Mouse (Mus musculus): ENCODE data around the gene Klf3. TPM values are rescaled to one million over a fixed set of nuclear protein-coding genes. Genes with fewer than 3 reads are reported as not detected.

The Klf3 gene
- polyA plus RNA-seq, 1 experiment from 2014 or later: 41.2 TPM

- H3K4me1 ChIP-seq (ENCODE audit: control insufficient read depth, insufficient read depth, low read length): peaks cover 65% of the 10 kb centered on the region
- H3K36me3 ChIP-seq (ENCODE audit: control insufficient read depth, insufficient read depth): no peaks in the 10 kb centered on the region
- peak overlapping the region; percentile 11 for H3K4me3 ChIP-seq (ENCODE audit: low read length)
- no peaks in the 10 kb centered on the region for H3K27me3 ChIP-seq (ENCODE audit: control insufficient read depth, insufficient read depth, low read length)
- no peaks in the 10 kb centered on the region for H3K9me3 ChIP-seq (replicated peaks; ENCODE audit: control insufficient read depth, low read length)
- H3K27ac ChIP-seq (ENCODE audit: low read length): peak overlapping the region; percentile 58
- peak overlapping the region; percentile 49 for H3K4me2 ChIP-seq (ENCODE audit: low read depth, low read length)
- 48% methylated on average over 3 of the region's 3 CpGs for WGBS
- ATAC-seq (replicated peaks; ENCODE audit: extremely low read depth, insufficient read depth, low FRiP score): no peak
- H3K9ac ChIP-seq (ENCODE audit: low read length): peak overlapping the region; percentile 53
These were observed 4.0 kb downstream of the Klf3 start for GRCm38 (mm10) chr5:64807159-64807558.

- Histone ChIP-seq H3K4me2 (ENCODE audit: low read depth, low read length) (peak overlapping the region; percentile 55), H3K27me3 (ENCODE audit: control insufficient read depth, insufficient read depth, low read length) (no peaks in the 10 kb centered on the region), H3K27ac (ENCODE audit: low read length) (peak overlapping the region; percentile 74), H3K4me3 (ENCODE audit: low read length) (peak overlapping the region; percentile 28), H3K9me3 (replicated peaks; ENCODE audit: control insufficient read depth, low read length) (no peaks in the 10 kb centered on the region), H3K9ac (ENCODE audit: low read length) (peak overlapping the region; percentile 44), H3K4me1 (ENCODE audit: control insufficient read depth, insufficient read depth, low read length) (peaks cover 66% of the 10 kb centered on the region), H3K36me3 (ENCODE audit: control insufficient read depth, insufficient read depth) (no peaks in the 10 kb centered on the region)
- no peak for ATAC-seq (replicated peaks; ENCODE audit: extremely low read depth, insufficient read depth, low FRiP score)
- WGBS: 37% methylated on average over 4 of the region's 4 CpGs
These were observed 4.4 kb downstream of the Klf3 start for GRCm38 (mm10) chr5:64807603-64808002.

- Histone ChIP-seq H3K27ac (ENCODE audit: low read length) (peak overlapping the region; percentile 74), H3K9ac (ENCODE audit: low read length) (peak overlapping the region; percentile 44), H3K9me3 (replicated peaks; ENCODE audit: control insufficient read depth, low read length) (no peaks in the 10 kb centered on the region), H3K4me2 (ENCODE audit: low read depth, low read length) (peak overlapping the region; percentile 55), H3K4me3 (ENCODE audit: low read length) (peak overlapping the region; percentile 28), H3K27me3 (ENCODE audit: control insufficient read depth, insufficient read depth, low read length) (no peaks in the 10 kb centered on the region), H3K36me3 (ENCODE audit: control insufficient read depth, insufficient read depth) (no peaks in the 10 kb centered on the region), H3K4me1 (ENCODE audit: control insufficient read depth, insufficient read depth, low read length) (peaks cover 72% of the 10 kb centered on the region)
- 35% methylated on average over 24 of the region's 24 CpGs for WGBS
- ATAC-seq (replicated peaks; ENCODE audit: extremely low read depth, insufficient read depth, low FRiP score): 0 out of 2 replicates have a peak, but pooled peaks have one; percentile 15
These were observed 5.2 kb downstream of the Klf3 start for GRCm38 (mm10) chr5:64808106-64809010.

GRCm38 (mm10) chr5:64809257-64809656 lies 6.1 kb downstream of the Klf3 start:
- no peak overlapping the region; the same call in 1 of the 2 replicates for H3K27ac ChIP-seq (ENCODE audit: low read length)
- 79% methylated on average over 7 of the region's 7 CpGs for WGBS
- H3K4me3 ChIP-seq (ENCODE audit: low read length): no peak overlapping the region

GRCm38 (mm10) chr5:64809864-64810263 lies 6.7 kb downstream of the Klf3 start:
- WGBS: 79% methylated on average over 11 of the region's 11 CpGs
- H3K9me3 ChIP-seq (replicated peaks; ENCODE audit: control insufficient read depth, low read length): no peaks in the 10 kb centered on the region
- H3K4me2 ChIP-seq (ENCODE audit: low read depth, low read length): no peak overlapping the region
- H3K36me3 ChIP-seq (ENCODE audit: control insufficient read depth, insufficient read depth): no peaks in the 10 kb centered on the region
- H3K27me3 ChIP-seq (ENCODE audit: control insufficient read depth, insufficient read depth, low read length): no peaks in the 10 kb centered on the region
- no peak overlapping the region for H3K4me3 ChIP-seq (ENCODE audit: low read length)
- H3K27ac ChIP-seq (ENCODE audit: low read length): peak overlapping the region; percentile 95
- H3K9ac ChIP-seq (ENCODE audit: low read length): no peak overlapping the region
- no peak for ATAC-seq (replicated peaks; ENCODE audit: extremely low read depth, insufficient read depth, low FRiP score)
- H3K4me1 ChIP-seq (ENCODE audit: control insufficient read depth, insufficient read depth, low read length): peaks cover 76% of the 10 kb centered on the region

More at GRCm38 (mm10) chr5:64809257-64809656, 6.1 kb downstream of the Klf3 start:
- Histone ChIP-seq H3K9me3 (replicated peaks; ENCODE audit: control insufficient read depth, low read length) (no peaks in the 10 kb centered on the region), H3K4me1 (ENCODE audit: control insufficient read depth, insufficient read depth, low read length) (peaks cover 77% of the 10 kb centered on the region), H3K36me3 (ENCODE audit: control insufficient read depth, insufficient read depth) (no peaks in the 10 kb centered on the region), H3K4me2 (ENCODE audit: low read depth, low read length) (peak overlapping the region; percentile 55; the same call in 1 of the 2 replicates), H3K9ac (ENCODE audit: low read length) (no peak overlapping the region), H3K27me3 (ENCODE audit: control insufficient read depth, insufficient read depth, low read length) (no peaks in the 10 kb centered on the region)
- no peak for ATAC-seq (replicated peaks; ENCODE audit: extremely low read depth, insufficient read depth, low FRiP score)

GRCm38 (mm10) chr5:64810860-64811499 lies 7.8 kb downstream of the Klf3 start:
- Histone ChIP-seq H3K4me1 (ENCODE audit: control insufficient read depth, insufficient read depth, low read length) (peaks cover 72% of the 10 kb centered on the region), H3K4me2 (ENCODE audit: low read depth, low read length) (peak overlapping the region; percentile 68), H3K27ac (ENCODE audit: low read length) (peak overlapping the region; percentile 95), H3K27me3 (ENCODE audit: control insufficient read depth, insufficient read depth, low read length) (no peaks in the 10 kb centered on the region), H3K36me3 (ENCODE audit: control insufficient read depth, insufficient read depth) (no peaks in the 10 kb centered on the region), H3K4me3 (ENCODE audit: low read length) (no peak overlapping the region), H3K9me3 (replicated peaks; ENCODE audit: control insufficient read depth, low read length) (no peaks in the 10 kb centered on the region), H3K9ac (ENCODE audit: low read length) (peak overlapping the region; percentile 68)
- ATAC-seq (replicated peaks; ENCODE audit: extremely low read depth, insufficient read depth, low FRiP score): peak; percentile 38
- 10% methylated on average over 8 of the region's 9 CpGs for WGBS

- WGBS: 9% methylated on average over 13 of the region's 14 CpGs
- H3K9me3 ChIP-seq (replicated peaks; ENCODE audit: control insufficient read depth, low read length): no peaks in the 10 kb centered on the region
- no peaks in the 10 kb centered on the region for H3K27me3 ChIP-seq (ENCODE audit: control insufficient read depth, insufficient read depth, low read length)
- H3K4me3 ChIP-seq (ENCODE audit: low read length): peak overlapping the region; percentile 37
- H3K36me3 ChIP-seq (ENCODE audit: control insufficient read depth, insufficient read depth): no peaks in the 10 kb centered on the region; the same call in 1 of the 2 replicates
- peaks cover 73% of the 10 kb centered on the region for H3K4me1 ChIP-seq (ENCODE audit: control insufficient read depth, insufficient read depth, low read length)
- peak overlapping the region; percentile 95 for H3K27ac ChIP-seq (ENCODE audit: low read length)
- peak overlapping the region; percentile 68 for H3K9ac ChIP-seq (ENCODE audit: low read length)
- peak; percentile 49 for ATAC-seq (replicated peaks; ENCODE audit: extremely low read depth, insufficient read depth, low FRiP score)
- peak overlapping the region; percentile 68 for H3K4me2 ChIP-seq (ENCODE audit: low read depth, low read length)
These were observed 8.4 kb downstream of the Klf3 start for GRCm38 (mm10) chr5:64811500-64812123.

- Histone ChIP-seq H3K9me3 (replicated peaks; ENCODE audit: control insufficient read depth, low read length) (no peaks in the 10 kb centered on the region), H3K9ac (ENCODE audit: low read length) (peak overlapping the region; percentile 68), H3K36me3 (ENCODE audit: control insufficient read depth, insufficient read depth) (no peaks in the 10 kb centered on the region; the same call in 1 of the 2 replicates), H3K27me3 (ENCODE audit: control insufficient read depth, insufficient read depth, low read length) (no peaks in the 10 kb centered on the region), H3K27ac (ENCODE audit: low read length) (peak overlapping the region; percentile 95), H3K4me1 (ENCODE audit: control insufficient read depth, insufficient read depth, low read length) (peaks cover 75% of the 10 kb centered on the region), H3K4me2 (ENCODE audit: low read depth, low read length) (peak overlapping the region; percentile 68), H3K4me3 (ENCODE audit: low read length) (peak overlapping the region; percentile 37)
- peak; percentile 26 for ATAC-seq (replicated peaks; ENCODE audit: extremely low read depth, insufficient read depth, low FRiP score)
- WGBS: 14% methylated on average over 22 of the region's 22 CpGs
These were observed 9.2 kb downstream of the Klf3 start for GRCm38 (mm10) chr5:64812124-64812982.

Data from heart, embryonic 16.5 days (tissue).